Mouse (Mus musculus) MEL (cell line): ENCODE results near the gene Bckdhb. TPM values are rescaled to one million over a fixed set of nuclear protein-coding genes. Genes with fewer than 3 reads are reported as not detected.

Source experiments
- polyA plus RNA-seq, 2 experiments: library from polyadenylated mRNA; stranded (reverse) in 1 of 2; unstranded in 1 of 2; fragments of >175 nt in 1 of 2; fragments of >200 nt in 1 of 2; gene quantifications; 2 replicates each; pipeline versions ENCODE4 v1.2.1 to v1.2.4; 2012; ENCODE audit warnings: low replicate concordance in 2 of 2, low read depth in 1 of 2; ENCODE audit not compliant: insufficient read length in 2 of 2, insufficient read depth in 1 of 2, missing spikeins in 1 of 2
- total RNA-seq: library from RNA; depleted of rRNA; stranded (reverse); fragments of 300-350 nt; gene quantifications from 2 replicates; pipeline ENCODE4 v1.2.3, GENCODE M21; 2012; rRNA removed

Gene Bckdhb
- total and polyA plus RNA-seq, 3 experiments = 15.9 to 26.6 TPM; not detected in 1

Other genes with a start within 250 kb of the Bckdhb start
- not detected in 2 replicates for gene Elovl4, start 118.9 kb upstream of the Bckdhb start, total RNA-seq
- gene Elovl4, start 118.9 kb upstream of the Bckdhb start, polyA plus RNA-seq = not detected
- 18.5 and 20.5 TPM in 2 replicates for gene Ttk, start 90.5 kb upstream of the Bckdhb start, total RNA-seq
- 10 to 100 TPM in 1 of 2 experiments, not detected in 1; 16.0 TPM for gene Ttk, start 90.5 kb upstream of the Bckdhb start, polyA plus RNA-seq